Mouse (Mus musculus): Measurements from ENCODE around the gene Fryl.
"Not testable (repeated sequence)": the region's sequence is repeated elsewhere in the genome, so short reads cannot be mapped to it uniquely, and the experiment has no call there.

Gene Fryl

GRCm38 (mm10) chr5:73006784-73007581 is 249.4 kb downstream of the Fryl start, which contains the start of gene Slc10a4:
Slc10a4 (plus strand) TSS chr5:73006883.
- DNase-seq (ENCODE audit: low spot score), result no peak

- DNase-seq (ENCODE audit: low spot score), result no peak
These were observed 252.4 kb downstream of the Fryl start for GRCm38 (mm10) chr5:73004046-73004445.

- DNase-seq (ENCODE audit: low spot score), result not testable (repeated sequence)
These were observed 257.9 kb downstream of the Fryl start for GRCm38 (mm10) chr5:72998546-72998945.

GRCm38 (mm10) chr5:72995379-72995778 is 261.0 kb downstream of the Fryl start:
- no peak for DNase-seq (ENCODE audit: low spot score)

GRCm38 (mm10) chr5:72994928-72995327 is 261.5 kb downstream of the Fryl start:
- no peak for DNase-seq (ENCODE audit: low spot score)

- DNase-seq (ENCODE audit: low spot score), result no peak
These were observed 262.0 kb downstream of the Fryl start for GRCm38 (mm10) chr5:72994424-72994823.

GRCm38 (mm10) chr5:72992474-72992873 is 263.9 kb downstream of the Fryl start:
- no peak for DNase-seq (ENCODE audit: low spot score)

GRCm38 (mm10) chr5:72989756-72990155 is 266.7 kb downstream of the Fryl start:
- no peak for DNase-seq (ENCODE audit: low spot score)

GRCm38 (mm10) chr5:72987786-72988185 is 268.6 kb downstream of the Fryl start:
- DNase-seq (ENCODE audit: low spot score), result no peak

GRCm38 (mm10) chr5:72984091-72984490 is 272.3 kb downstream of the Fryl start:
- peak; percentile 34 for DNase-seq (ENCODE audit: low spot score)

GRCm38 (mm10) chr5:72976539-72976938 is 279.9 kb downstream of the Fryl start:
- no peak for DNase-seq (ENCODE audit: low spot score)

- no peak for DNase-seq (ENCODE audit: low spot score)
These were observed 280.4 kb downstream of the Fryl start for GRCm38 (mm10) chr5:72975996-72976395.

- DNase-seq (ENCODE audit: low spot score), result no peak
These were observed 281.8 kb downstream of the Fryl start, which contains the start of gene Gm10135 for GRCm38 (mm10) chr5:72974602-72975001. Gm10135 (minus strand) TSS chr5:72974702.

- DNase-seq (ENCODE audit: low spot score), result no peak
These were observed 283.5 kb downstream of the Fryl start for GRCm38 (mm10) chr5:72972934-72973333.

GRCm38 (mm10) chr5:72972435-72972834 is 284.0 kb downstream of the Fryl start:
- DNase-seq (ENCODE audit: low spot score), result no peak

Data from c-Kit-positive CD71-positive TER-119-positive erythroid progenitor cells, embryonic 14.5 days (primary cell).